Mouse (Mus musculus) liver, adult 2 months (tissue): ENCODE measurements around the gene Ly6g5c.

Experiments used
- CTCF ChIP-seq: fragments of 200-500 bp; IDR thresholded peaks from 2 replicates; pipeline ENCODE4 v1.5.1; 2011; ENCODE audit warnings: low read depth, low read length, control low read depth
- POLR2A ChIP-seq: fragments of 200-500 bp; IDR thresholded peaks from 2 replicates; pipeline ENCODE4 v1.6.1; 2011; ENCODE audit warnings: low read length, control low read depth; ENCODE audit not compliant: insufficient read depth; ENCODE audit errors: extremely low read depth

- TF ChIP-seq CTCF (no peak), POLR2A (peak; percentile 46; the same call in 1 of the 2 replicates)
Measured at GRCm38 (mm10) chr17:35131500-35132173, 23.6 kb downstream of the Ly6g5c start, which contains the start of gene Apom.
